Mouse (Mus musculus) CH12.LX (cell line): ENCODE data around the gene Arhgef25.
"Not testable (repeated sequence)": the region's sequence is repeated elsewhere in the genome, so short reads cannot be mapped to it uniquely, and the experiment has no call there.

ENCODE experiments used
- CTCF ChIP-seq, 2 experiments: IDR thresholded peaks in 1 of 2; conservative IDR thresholded peaks in 1 of 2; 2 replicates each; pipeline ENCODE4 v1.5.1; 2011 to 2012; ENCODE audit warnings: low read depth in 2 of 2, low read length in 2 of 2, improper control_type of control experiment in 1 of 2, inconsistent platforms in 1 of 2, mild to moderate bottlenecking in 1 of 2, moderate library complexity in 1 of 2
- IRF4 ChIP-seq: IDR thresholded peaks from 2 replicates; pipeline ENCODE4 v1.6.1; 2014; ENCODE audit warnings: low read depth, mild to moderate bottlenecking, inconsistent platforms, low read length, improper control_type of control experiment
- JUN ChIP-seq: IDR thresholded peaks from 2 replicates; pipeline ENCODE4 v1.6.1; 2011; ENCODE audit warnings: low read depth, mild to moderate bottlenecking, low read length, improper control_type of control experiment, moderate library complexity; ENCODE audit not compliant: insufficient read depth
- MAFK ChIP-seq: IDR thresholded peaks from 2 replicates; pipeline ENCODE4 v1.6.1; 2011; ENCODE audit warnings: low read length, improper control_type of control experiment; ENCODE audit not compliant: insufficient replicate concordance
- MYC ChIP-seq: IDR thresholded peaks from 2 replicates; pipeline ENCODE4 v1.6.1; 2011; ENCODE audit warnings: low read depth, mild to moderate bottlenecking, improper control_type of control experiment, low read length
- POLR2A ChIP-seq: IDR thresholded peaks from 2 replicates; pipeline ENCODE4 v1.6.1; 2011; ENCODE audit warnings: low read depth, mild to moderate bottlenecking, improper control_type of control experiment, low read length
- SIN3A ChIP-seq: IDR thresholded peaks from 2 replicates; pipeline ENCODE4 v1.6.1; 2012; ENCODE audit warnings: low read length, improper control_type of control experiment, inconsistent platforms
- TCF12 ChIP-seq: IDR thresholded peaks from 2 replicates; pipeline ENCODE4 v1.6.1; 2014; ENCODE audit warnings: low read depth, mild to moderate bottlenecking, inconsistent platforms, low read length, improper control_type of control experiment

DNA sequence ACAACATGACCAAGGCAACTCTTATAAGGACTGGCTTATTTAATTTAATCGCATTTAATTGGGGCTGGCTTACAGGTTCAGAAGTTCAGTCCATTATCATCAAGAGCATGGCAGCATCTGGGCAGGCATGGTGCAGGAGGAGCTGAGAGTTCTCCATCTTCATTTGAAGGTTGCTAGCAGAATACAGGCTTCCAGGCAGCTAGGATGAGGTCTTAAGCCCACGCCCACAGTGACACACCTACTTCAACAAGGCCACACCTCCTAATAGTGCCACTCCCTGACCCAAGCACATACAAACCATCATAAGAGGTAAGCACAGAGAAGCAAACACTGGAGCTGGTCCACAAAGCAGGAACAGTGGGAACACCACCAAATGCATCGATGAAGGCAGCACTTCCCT is 38.6 kb downstream of the Arhgef25 start:
- not testable (repeated sequence) for TF ChIP-seq CTCF (conservative IDR thresholded peaks at IDR 0.05 in 1 of 2, IDR thresholded peaks at IDR 0.05 in 1 of 2; ENCODE audit: low read depth in 2 of 2, low read length in 2 of 2); POLR2A; TCF12; SIN3A; IRF4; MAFK; MYC; JUN
